Comparison of ENCODE assay signal across 8 mouse cellular contexts in genomic region chrX:8252334-8253285, GRCm38 (mm10). TPM values are rescaled to one million over a fixed set of nuclear protein-coding genes. Genes with fewer than 3 reads are reported as not detected.
DNase-seq lines count a peak whose midpoint lies in the region; ATAC-seq lines count a peak whose summit lies in the region.

Gene Ftsj1 (minus strand): TSS chrX:8252406.

- H3K9ac ChIP-seq in intestine, embryonic 14.5 days (ENCODE audit: low read length) = peak within 1 kb of the TSS; percentile 53

- H3K4me3 ChIP-seq in intestine, embryonic 14.5 days (ENCODE audit: low read depth, low read length) = peak within 1 kb of the TSS; percentile 61

- H3K27me3 ChIP-seq in intestine, embryonic 14.5 days (replicated peaks; ENCODE audit: control insufficient read depth, insufficient read depth, low read length) = no peaks in the 10 kb centered on the region

- peak; percentile 86 to 95 for DNase-seq in adrenal gland, adult (ENCODE audit: inconsistent age in 2 of 2, low spot score in 1 of 2)
- DNase-seq in embryo, embryonic 10.5 days (ENCODE audit: low spot score) = peak; percentile 90
- peak; percentile 74 for DNase-seq in gastrocnemius, postnatal 25 days
- peak; percentile 91 for DNase-seq in intestine, embryonic 14.5 days (ENCODE audit: low spot score)
- peak; percentile 76 to 84 for DNase-seq in left cerebral cortex, postnatal 14 days (ENCODE audit: low spot score in 2 of 2)
- peak; percentile 87 for DNase-seq in mesoderm, embryonic 11.5 days (ENCODE audit: low read depth, low spot score)
- DNase-seq in right cerebral cortex, postnatal 36 days (ENCODE audit: low spot score in 2 of 2) = peak; percentile 70 to 85
- DNase-seq in yolk sac, embryonic 10.5 days (ENCODE audit: low spot score) = peak; percentile 87

- peak within 1 kb of the TSS; percentile 53 for H3K4me2 ChIP-seq in intestine, embryonic 14.5 days (ENCODE audit: low read length)

- 10% methylated on average over 45 of the region's 45 CpGs for whole genome bisulfite sequencing in intestine, embryonic 14.5 days

- no peaks in the 10 kb centered on the region; the same call in 1 of the 2 replicates for H3K4me1 ChIP-seq in intestine, embryonic 14.5 days (replicated peaks; ENCODE audit: control insufficient read depth, insufficient read depth, low read length)

- no peaks in the 10 kb centered on the region for H3K36me3 ChIP-seq in intestine, embryonic 14.5 days (ENCODE audit: control insufficient read depth, insufficient read depth, low read length)

- peak within 1 kb of the TSS; percentile 77 for H3K27ac ChIP-seq in intestine, embryonic 14.5 days (ENCODE audit: low read depth)

- peak; percentile 91 for ATAC-seq in intestine, embryonic 14.5 days (replicated peaks; ENCODE audit: low FRiP score, low TSS enrichment, low read depth)

- no peaks in the 10 kb centered on the region for H3K9me3 ChIP-seq in intestine, embryonic 14.5 days (ENCODE audit: control insufficient read depth, low read length)

- intact Hi-C loops in left cerebral cortex, postnatal 14 days (cut with DNase I) = loop anchor here (5.0 kb wide), 1 partner anchor 60 kb away; the partner anchor contains the start of gene Ebp

RNA-seq across cellular contexts. Expression of gene Ftsj1, which starts in this region (rescaled TPM):
- 10 to 100 TPM; 12.4 to 13.2 TPM for total RNA-seq in gastrocnemius, postnatal 25 days (2021)
- 39.3 and 39.5 TPM in 2 replicates for polyA plus RNA-seq in intestine, embryonic 14.5 days (2014; fragmentation: Nextera tagmentation; extraction: Ambion mirVana)
- 10 to 100 TPM; 22.7 to 25.9 TPM for total RNA-seq in left cerebral cortex, postnatal 14 days (2021)

Comparison
In these comparisons a context has a peak if more than half of its experiments do, and no peak if none do; other contexts are left out.
1. Peak in every context shown above with its lines: DNase-seq, ATAC-seq, H3K4me3 ChIP-seq and H3K27ac ChIP-seq.